Mouse (Mus musculus) A20 (cell line): Measurements from ENCODE around the gene Gm20388.

Experiments
- DNase-seq: peaks from one replicate; pipeline ENCODE4 v3.0.0-alpha.2; 2011; ENCODE audit warnings: low read depth, low spot score

Gm20388 gene

GRCm38 (mm10) chr8:123746488-123746887 is 3835.8 kb downstream of the Gm20388 start:
- no peak for DNase-seq

- no peak for DNase-seq
These were observed 3837.1 kb downstream of the Gm20388 start for GRCm38 (mm10) chr8:123747772-123748171.

- no peak for DNase-seq
These were observed 3839.6 kb downstream of the Gm20388 start for GRCm38 (mm10) chr8:123750171-123750693.

- peak; percentile 58 for DNase-seq
These were observed 3842.3 kb downstream of the Gm20388 start for GRCm38 (mm10) chr8:123752773-123753468.

GRCm38 (mm10) chr8:123753604-123754375 is 3843.1 kb downstream of the Gm20388 start:
- DNase-seq, result peak; percentile 90

GRCm38 (mm10) chr8:123754538-123755431 is 3844.1 kb downstream of the Gm20388 start:
- DNase-seq, result peak; percentile 49

- no peak for DNase-seq
These were observed 3846.3 kb downstream of the Gm20388 start for GRCm38 (mm10) chr8:123756901-123757300.

GRCm38 (mm10) chr8:123758935-123759334 is 3848.3 kb downstream of the Gm20388 start:
- DNase-seq, result no peak

GRCm38 (mm10) chr8:123759933-123760332 is 3849.3 kb downstream of the Gm20388 start:
- DNase-seq, result no peak

GRCm38 (mm10) chr8:123760579-123760978 is 3849.9 kb downstream of the Gm20388 start:
- DNase-seq, result no peak

- DNase-seq, result no peak
These were observed 3850.7 kb downstream of the Gm20388 start for GRCm38 (mm10) chr8:123761266-123761882.

GRCm38 (mm10) chr8:123761883-123762270 is 3851.2 kb downstream of the Gm20388 start:
- no peak for DNase-seq

GRCm38 (mm10) chr8:123763355-123763754 is 3852.7 kb downstream of the Gm20388 start:
- DNase-seq, result no peak

- no peak for DNase-seq
These were observed 3854.0 kb downstream of the Gm20388 start for GRCm38 (mm10) chr8:123764671-123765070.

- DNase-seq, result no peak
These were observed 3855.9 kb downstream of the Gm20388 start for GRCm38 (mm10) chr8:123766516-123766915.

- DNase-seq, result no peak
These were observed 3857.2 kb downstream of the Gm20388 start for GRCm38 (mm10) chr8:123767874-123768273.

GRCm38 (mm10) chr8:123768492-123769356 is 3858.1 kb downstream of the Gm20388 start:
- peak; percentile 58 for DNase-seq

- no peak for DNase-seq
These were observed 3862.8 kb downstream of the Gm20388 start for GRCm38 (mm10) chr8:123773468-123773867.

- no peak for DNase-seq
These were observed 3863.8 kb downstream of the Gm20388 start for GRCm38 (mm10) chr8:123774491-123774890.

GRCm38 (mm10) chr8:123777319-123777718 is 3866.7 kb downstream of the Gm20388 start:
- DNase-seq, result no peak
